Mouse (Mus musculus): ENCODE results near the gene Kcnh1. TPM values are rescaled to one million over a fixed set of nuclear protein-coding genes. Genes with fewer than 3 reads are reported as not detected.

The Kcnh1 gene
- polyA plus RNA-seq, 1 experiment, result not detected

GRCm38 (mm10) chr1:192476704-192477103, 286.1 kb downstream of the Kcnh1 start:
- H3K4me1 ChIP-seq (ENCODE audit: control insufficient read depth, insufficient read depth, insufficient read length, low read length), result no peaks in the 10 kb centered on the region
- no peak overlapping the region for H3K27ac ChIP-seq (replicated peaks; ENCODE audit: low read depth, low read length)
- H3K4me3 ChIP-seq (ENCODE audit: insufficient read depth, low read depth, low read length), result no peak overlapping the region

GRCm38 (mm10) chr1:192477556-192477955, 287.0 kb downstream of the Kcnh1 start:
- Histone ChIP-seq H3K4me3 (ENCODE audit: insufficient read depth, low read depth, low read length) (no peak overlapping the region), H3K4me1 (ENCODE audit: control insufficient read depth, insufficient read depth, insufficient read length, low read length) (no peaks in the 10 kb centered on the region), H3K27ac (replicated peaks; ENCODE audit: low read depth, low read length) (no peak overlapping the region)

- Histone ChIP-seq H3K27ac (replicated peaks; ENCODE audit: low read depth, low read length) (no peak overlapping the region), H3K4me1 (ENCODE audit: control insufficient read depth, insufficient read depth, insufficient read length, low read length) (no peaks in the 10 kb centered on the region), H3K4me3 (ENCODE audit: insufficient read depth, low read depth, low read length) (no peak overlapping the region)
These were observed 287.6 kb downstream of the Kcnh1 start for GRCm38 (mm10) chr1:192478176-192478575.

- Histone ChIP-seq H3K27ac (replicated peaks; ENCODE audit: low read depth, low read length) (no peak overlapping the region), H3K4me3 (ENCODE audit: insufficient read depth, low read depth, low read length) (no peak overlapping the region), H3K4me1 (ENCODE audit: control insufficient read depth, insufficient read depth, insufficient read length, low read length) (no peaks in the 10 kb centered on the region)
These were observed 289.7 kb downstream of the Kcnh1 start for GRCm38 (mm10) chr1:192480072-192480784.

- H3K4me1 ChIP-seq (ENCODE audit: control insufficient read depth, insufficient read depth, insufficient read length, low read length), result no peaks in the 10 kb centered on the region
These were observed 290.9 kb downstream of the Kcnh1 start for GRCm38 (mm10) chr1:192481446-192481845.

GRCm38 (mm10) chr1:192485030-192485429, 294.5 kb downstream of the Kcnh1 start:
- Histone ChIP-seq H3K4me3 (ENCODE audit: insufficient read depth, low read depth, low read length) (no peak overlapping the region), H3K4me1 (ENCODE audit: control insufficient read depth, insufficient read depth, insufficient read length, low read length) (no peaks in the 10 kb centered on the region), H3K27ac (replicated peaks; ENCODE audit: low read depth, low read length) (no peak overlapping the region)

More at GRCm38 (mm10) chr1:192481446-192481845, 290.9 kb downstream of the Kcnh1 start:
- Histone ChIP-seq H3K4me3 (ENCODE audit: insufficient read depth, low read depth, low read length) (no peak overlapping the region), H3K27ac (replicated peaks; ENCODE audit: low read depth, low read length) (no peak overlapping the region)

- H3K4me3 ChIP-seq (ENCODE audit: insufficient read depth, low read depth, low read length), result no peak overlapping the region
- H3K27ac ChIP-seq (replicated peaks; ENCODE audit: low read depth, low read length), result no peak overlapping the region
- H3K4me1 ChIP-seq (ENCODE audit: control insufficient read depth, insufficient read depth, insufficient read length, low read length), result no peaks in the 10 kb centered on the region
These were observed 297.0 kb downstream of the Kcnh1 start for GRCm38 (mm10) chr1:192487571-192487970.

GRCm38 (mm10) chr1:192489908-192490825, 299.6 kb downstream of the Kcnh1 start:
- H3K4me1 ChIP-seq (ENCODE audit: control insufficient read depth, insufficient read depth, insufficient read length, low read length), result no peaks in the 10 kb centered on the region
- H3K4me3 ChIP-seq (ENCODE audit: insufficient read depth, low read depth, low read length), result no peak overlapping the region
- H3K27ac ChIP-seq (replicated peaks; ENCODE audit: low read depth, low read length), result no peak overlapping the region

- H3K27ac ChIP-seq (replicated peaks; ENCODE audit: low read depth, low read length), result no peak overlapping the region
- H3K4me3 ChIP-seq (ENCODE audit: insufficient read depth, low read depth, low read length), result no peak overlapping the region
- H3K4me1 ChIP-seq (ENCODE audit: control insufficient read depth, insufficient read depth, insufficient read length, low read length), result no peaks in the 10 kb centered on the region
These were observed 306.9 kb downstream of the Kcnh1 start for GRCm38 (mm10) chr1:192497505-192497904.

- H3K27ac ChIP-seq (replicated peaks; ENCODE audit: low read depth, low read length), result no peak overlapping the region
- peaks cover 2% of the 10 kb centered on the region for H3K4me1 ChIP-seq (ENCODE audit: control insufficient read depth, insufficient read depth, insufficient read length, low read length)
- H3K4me3 ChIP-seq (ENCODE audit: insufficient read depth, low read depth, low read length), result no peak overlapping the region
These were observed 311.4 kb downstream of the Kcnh1 start for GRCm38 (mm10) chr1:192502016-192502415.

- H3K4me1 ChIP-seq (ENCODE audit: control insufficient read depth, insufficient read depth, insufficient read length, low read length), result peaks cover 2% of the 10 kb centered on the region
- H3K4me3 ChIP-seq (ENCODE audit: insufficient read depth, low read depth, low read length), result no peak overlapping the region
- no peak overlapping the region for H3K27ac ChIP-seq (replicated peaks; ENCODE audit: low read depth, low read length)
These were observed 312.3 kb downstream of the Kcnh1 start for GRCm38 (mm10) chr1:192502835-192503234.

GRCm38 (mm10) chr1:192503651-192504050, 313.1 kb downstream of the Kcnh1 start:
- Histone ChIP-seq H3K4me1 (ENCODE audit: control insufficient read depth, insufficient read depth, insufficient read length, low read length) (peaks cover 2% of the 10 kb centered on the region), H3K27ac (replicated peaks; ENCODE audit: low read depth, low read length) (no peak overlapping the region), H3K4me3 (ENCODE audit: insufficient read depth, low read depth, low read length) (no peak overlapping the region)

GRCm38 (mm10) chr1:192512821-192513220, 322.2 kb downstream of the Kcnh1 start:
- no peak overlapping the region for H3K4me3 ChIP-seq (ENCODE audit: insufficient read depth, low read depth, low read length)
- no peaks in the 10 kb centered on the region for H3K4me1 ChIP-seq (ENCODE audit: control insufficient read depth, insufficient read depth, insufficient read length, low read length)

GRCm38 (mm10) chr1:192515373-192515772, 324.8 kb downstream of the Kcnh1 start:
- Histone ChIP-seq H3K27ac (replicated peaks; ENCODE audit: low read depth, low read length) (no peak overlapping the region), H3K4me3 (ENCODE audit: insufficient read depth, low read depth, low read length) (no peak overlapping the region), H3K4me1 (ENCODE audit: control insufficient read depth, insufficient read depth, insufficient read length, low read length) (no peaks in the 10 kb centered on the region)

More at GRCm38 (mm10) chr1:192512821-192513220, 322.2 kb downstream of the Kcnh1 start:
- no peak overlapping the region for H3K27ac ChIP-seq (replicated peaks; ENCODE audit: low read depth, low read length)

GRCm38 (mm10) chr1:192519713-192520112, 329.1 kb downstream of the Kcnh1 start:
- Histone ChIP-seq H3K4me1 (ENCODE audit: control insufficient read depth, insufficient read depth, insufficient read length, low read length) (no peaks in the 10 kb centered on the region), H3K27ac (replicated peaks; ENCODE audit: low read depth, low read length) (no peak overlapping the region), H3K4me3 (ENCODE audit: insufficient read depth, low read depth, low read length) (no peak overlapping the region)

All from brown adipose tissue, adult 24 weeks (tissue).